Mouse (Mus musculus) limb, embryonic 11.5 days (tissue): ENCODE data around the gene Hpca. TPM values are rescaled to one million over a fixed set of nuclear protein-coding genes. Genes with fewer than 3 reads are reported as not detected.
A peak's percentile ranks its signal among the peaks of the same experiment; 100 is the strongest.

Experiments used
- ATAC-seq: fragments of 200-750 bp; cut with Nextera tagmentation; 2 replicates; pipeline ENCODE4 v1.8.0; 2017; ENCODE audit warnings: low read depth; ENCODE audit not compliant: insufficient number of reproducible peaks, low FRiP score, low TSS enrichment
- DNase-seq: peaks from one replicate; pipeline ENCODE4 v3.0.0-alpha.2; 2015; ENCODE audit warnings: low spot score
- H3K27ac ChIP-seq: fragments of 300-500 bp; sonication (generic); replicated peaks from 2 replicates; pipeline ENCODE4 v1.5.1; 2014; ENCODE audit warnings: low read depth, mild to moderate bottlenecking, low read length
- H3K27me3 ChIP-seq: fragments of 300-500 bp; sonication (generic); 2 replicates; pipeline ENCODE4 v1.6.1; 2014; ENCODE audit warnings: mild to moderate bottlenecking, low read length, mixed read lengths; ENCODE audit not compliant: control insufficient read depth, insufficient read depth
- H3K36me3 ChIP-seq: fragments of 300-500 bp; sonication (generic); 2 replicates; pipeline ENCODE4 v1.6.1; 2014; ENCODE audit warnings: mild to moderate bottlenecking, low read length, moderate library complexity, mixed read lengths; ENCODE audit not compliant: control insufficient read depth, insufficient read depth
- H3K4me1 ChIP-seq: fragments of 300-500 bp; sonication (generic); 2 replicates; pipeline ENCODE4 v1.6.1; 2014; ENCODE audit warnings: low read length, mixed read lengths; ENCODE audit not compliant: control insufficient read depth, insufficient read depth
- H3K4me2 ChIP-seq: fragments of 300-500 bp; sonication (generic); 2 replicates; pipeline ENCODE4 v1.6.1; 2014; ENCODE audit warnings: low read depth, mild to moderate bottlenecking, moderate library complexity; ENCODE audit not compliant: severe bottlenecking
- H3K4me3 ChIP-seq: fragments of 300-500 bp; sonication (generic); 2 replicates; pipeline ENCODE4 v1.5.1; 2014; ENCODE audit warnings: low read depth, low read length
- H3K9ac ChIP-seq: fragments of 300-500 bp; sonication (generic); 2 replicates; pipeline ENCODE4 v1.6.1; 2014; ENCODE audit warnings: mild to moderate bottlenecking, low read length
- H3K9me3 ChIP-seq: fragments of 300-500 bp; sonication (generic); 2 replicates; pipeline ENCODE4 v1.6.1; 2016; ENCODE audit warnings: low read length; ENCODE audit not compliant: control insufficient read depth
- WGBS: fragments of 180-500 bp; shearing (Covaris S2); extraction: QIAGEN DNeasy Blood & Tissue Kit; methylation state at CpG from one replicate; pipeline ENCODE4 v1.1.7; 2014; 5-methylcytosine and 5-hydroxymethylcytosine counted together
- polyA plus RNA-seq: library from polyadenylated mRNA; unstranded; fragments of >200 nt; fragmentation: Nextera tagmentation; extraction: Ambion mirVana; gene quantifications from 2 replicates; pipeline ENCODE4 v1.2.1, GENCODE M21; 2014

Gene Hpca
- polyA plus RNA-seq, 1 experiment from 2014 or later, result 0.19 TPM

GRCm38 (mm10) chr4:129119708-129120107 lies 2.1 kb downstream of the Hpca start:
- no peaks in the 10 kb centered on the region for H3K36me3 ChIP-seq
- WGBS, result 71% methylated on average over 10 of the region's 10 CpGs
- no peaks in the 10 kb centered on the region for H3K9me3 ChIP-seq
- DNase-seq (no peak), ATAC-seq (no peak)
- H3K27ac ChIP-seq, result no peak overlapping the region
- no peak overlapping the region for H3K4me3 ChIP-seq
- peaks cover 39% of the 10 kb centered on the region for H3K27me3 ChIP-seq
- no peak overlapping the region for H3K9ac ChIP-seq
- peaks cover 11% of the 10 kb centered on the region for H3K4me1 ChIP-seq
- no peak overlapping the region for H3K4me2 ChIP-seq

- Histone ChIP-seq H3K9me3 (no peaks in the 10 kb centered on the region), H3K27me3 (peaks cover 31% of the 10 kb centered on the region), H3K27ac (no peak overlapping the region), H3K9ac (no peak overlapping the region), H3K4me1 (peaks cover 11% of the 10 kb centered on the region), H3K4me2 (no peak overlapping the region), H3K4me3 (no peak overlapping the region), H3K36me3 (no peaks in the 10 kb centered on the region)
- DNase-seq (no peak), ATAC-seq (no peak)
- 86% methylated on average over 14 of the region's 14 CpGs for WGBS
Observed at GRCm38 (mm10) chr4:129117720-129118510, 3.9 kb downstream of the Hpca start.

GRCm38 (mm10) chr4:129116703-129117102 lies 5.1 kb downstream of the Hpca start:
- H3K27ac ChIP-seq, result no peak overlapping the region
- no peaks in the 10 kb centered on the region for H3K36me3 ChIP-seq
- peaks cover 20% of the 10 kb centered on the region for H3K27me3 ChIP-seq
- no peak overlapping the region for H3K4me3 ChIP-seq
- no peak for DNase-seq
- ATAC-seq, result no peak
- H3K4me1 ChIP-seq, result peaks cover 11% of the 10 kb centered on the region
- H3K9ac ChIP-seq, result no peak overlapping the region
- H3K4me2 ChIP-seq, result no peak overlapping the region
- 92% methylated on average over 8 of the region's 8 CpGs for WGBS
- no peaks in the 10 kb centered on the region for H3K9me3 ChIP-seq

- Histone ChIP-seq H3K4me2 (no peak overlapping the region), H3K27ac (no peak overlapping the region), H3K4me3 (no peak overlapping the region), H3K36me3 (no peaks in the 10 kb centered on the region), H3K4me1 (no peaks in the 10 kb centered on the region), H3K27me3 (no peaks in the 10 kb centered on the region), H3K9ac (no peak overlapping the region), H3K9me3 (no peaks in the 10 kb centered on the region)
- 34% methylated on average over 28 of the region's 28 CpGs for WGBS
- ATAC-seq (peak; percentile 70; the same call in 1 of the 2 replicates), DNase-seq (peak; percentile 91)
Observed at GRCm38 (mm10) chr4:129113083-129113988, 8.5 kb downstream of the Hpca start.

GRCm38 (mm10) chr4:129112231-129112630 lies 9.6 kb downstream of the Hpca start:
- no peaks in the 10 kb centered on the region for H3K27me3 ChIP-seq
- H3K4me1 ChIP-seq, result no peaks in the 10 kb centered on the region
- ATAC-seq (no peak), DNase-seq (no peak)
- H3K4me3 ChIP-seq, result no peak overlapping the region
- H3K9me3 ChIP-seq, result no peaks in the 10 kb centered on the region
- no peak overlapping the region for H3K4me2 ChIP-seq
- H3K27ac ChIP-seq, result no peak overlapping the region
- H3K9ac ChIP-seq, result no peak overlapping the region
- WGBS, result 65% methylated on average over 13 of the region's 13 CpGs
- no peaks in the 10 kb centered on the region for H3K36me3 ChIP-seq

- Histone ChIP-seq H3K27me3 (peaks cover 4% of the 10 kb centered on the region; the same call in 1 of the 2 replicates), H3K9ac (no peak overlapping the region), H3K36me3 (no peaks in the 10 kb centered on the region), H3K4me1 (no peaks in the 10 kb centered on the region), H3K9me3 (no peaks in the 10 kb centered on the region), H3K4me2 (no peak overlapping the region), H3K4me3 (no peak overlapping the region), H3K27ac (no peak overlapping the region)
- 64% methylated on average over 11 of the region's 11 CpGs for WGBS
- DNase-seq (no peak), ATAC-seq (no peak)
Observed at GRCm38 (mm10) chr4:129111350-129111749, 10.5 kb downstream of the Hpca start.

GRCm38 (mm10) chr4:129110804-129111203 lies 11.0 kb downstream of the Hpca start:
- Histone ChIP-seq H3K4me3 (no peak overlapping the region), H3K9ac (no peak overlapping the region), H3K27ac (no peak overlapping the region), H3K36me3 (no peaks in the 10 kb centered on the region), H3K4me1 (no peaks in the 10 kb centered on the region), H3K27me3 (peaks cover 8% of the 10 kb centered on the region), H3K4me2 (no peak overlapping the region), H3K9me3 (no peaks in the 10 kb centered on the region)
- DNase-seq (no peak), ATAC-seq (no peak)
- 91% methylated on average over 6 of the region's 6 CpGs for WGBS

- H3K27me3 ChIP-seq, result peaks cover 26% of the 10 kb centered on the region
- WGBS, result 83% methylated on average over 7 of the region's 7 CpGs
Observed at GRCm38 (mm10) chr4:129108624-129109023, 13.2 kb downstream of the Hpca start.

More at GRCm38 (mm10) chr4:129108624-129109023, 13.2 kb downstream of the Hpca start:
- no peaks in the 10 kb centered on the region for H3K9me3 ChIP-seq
- no peak for ATAC-seq
- no peak overlapping the region for H3K4me2 ChIP-seq
- no peaks in the 10 kb centered on the region for H3K36me3 ChIP-seq
- DNase-seq, result no peak
- no peak overlapping the region for H3K9ac ChIP-seq
- H3K4me3 ChIP-seq, result no peak overlapping the region
- H3K4me1 ChIP-seq, result peaks cover 4% of the 10 kb centered on the region; the same call in 1 of the 2 replicates
- H3K27ac ChIP-seq, result no peak overlapping the region
